ENCODE assay signal across 1 mouse cellular context in the genomic region with DNA sequence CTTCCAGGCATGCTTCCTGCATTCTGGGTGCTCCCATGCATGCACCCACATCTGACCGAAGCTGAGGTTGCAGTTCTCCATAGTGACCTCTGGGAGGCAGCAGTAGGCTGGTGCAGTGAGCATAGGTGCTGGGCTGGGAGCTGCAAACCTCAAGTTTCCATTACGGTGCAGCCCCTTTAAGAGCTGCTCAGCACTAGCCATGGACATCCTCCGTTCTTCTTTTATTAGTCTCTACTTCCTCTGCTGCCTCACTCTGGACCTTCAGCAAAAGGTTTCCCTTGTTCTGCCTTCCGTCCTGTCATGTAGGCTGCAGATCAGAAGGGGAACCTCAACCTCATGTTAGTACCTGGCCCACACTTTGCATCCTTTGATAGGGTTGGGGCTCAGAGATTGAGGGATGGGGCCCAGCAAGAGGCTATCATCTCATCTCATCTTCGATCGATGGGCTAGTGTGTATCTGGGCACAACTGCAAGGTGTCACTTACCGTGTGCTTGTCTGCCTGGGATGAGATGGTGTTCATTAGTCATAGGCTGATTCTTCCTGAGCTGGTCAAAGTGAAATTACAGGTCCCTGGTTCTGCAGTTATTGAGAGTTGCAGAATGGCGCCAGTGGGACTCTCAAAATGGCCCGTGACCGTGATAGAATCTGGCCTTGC.
TF ChIP-seq lines count a peak whose summit lies in the region.

No protein-coding gene starts in this region.

TF ChIP-seq in CH12.LX, 34 proteins besides CTCF, POLR2A, EP300 and RAD21 (continued from another document):
- TF ChIP-seq ELF1 (IDR thresholded peaks at IDR 0.05; ENCODE audit: low read depth, low read length) (peak; percentile 53), JUND (conservative IDR thresholded peaks at IDR 0.05; ENCODE audit: low read depth, low read length) (0 out of 2 replicates have a peak, but pooled peaks have one; percentile 15), MYC (IDR thresholded peaks at IDR 0.05; ENCODE audit: low read depth, low read length) (peak; percentile 70; the same call in 1 of the 2 replicates), NELFE (IDR thresholded peaks at IDR 0.05; ENCODE audit: low read depth, low read length) (peak; percentile 75), KAT2A (IDR thresholded peaks at IDR 0.05; ENCODE audit: insufficient replicate concordance, low read length) (no peak), BHLHE40 (IDR thresholded peaks at IDR 0.05; ENCODE audit: low read depth, low read length) (peak; percentile 43; the same call in 1 of the 2 replicates), CHD2 (IDR thresholded peaks at IDR 0.05; ENCODE audit: low read length) (no peak), UBTF (IDR thresholded peaks at IDR 0.05; ENCODE audit: low read depth, low read length) (no peak), NRF1 (IDR thresholded peaks at IDR 0.05; ENCODE audit: low read depth, low read length) (peak; percentile 40; the same call in 1 of the 2 replicates), ZNF384 (IDR thresholded peaks at IDR 0.05; ENCODE audit: low read depth, low read length) (no peak), ZKSCAN1 (IDR thresholded peaks at IDR 0.05; ENCODE audit: borderline replicate concordance, low read depth, low read length) (no peak), PAX5 (IDR thresholded peaks at IDR 0.05; ENCODE audit: low read length) (no peak), ZMIZ1 (IDR thresholded peaks at IDR 0.05; ENCODE audit: low read depth, low read length) (no peak), SIN3A (IDR thresholded peaks at IDR 0.05; ENCODE audit: low read length) (peak; percentile 68), TCF12 (IDR thresholded peaks at IDR 0.05; ENCODE audit: low read depth, low read length) (peak; percentile 47; the same call in 1 of the 2 replicates), MAFK (IDR thresholded peaks at IDR 0.05; ENCODE audit: insufficient replicate concordance, low read length) (peak; percentile 70; the same call in 1 of the 2 replicates), USF2 (conservative IDR thresholded peaks at IDR 0.05; ENCODE audit: low read depth, low read length) (no peak), ZC3H11A (IDR thresholded peaks at IDR 0.05; ENCODE audit: low read depth, low read length) (peak; percentile 45; the same call in 1 of the 2 replicates), GABPA (IDR thresholded peaks at IDR 0.05; ENCODE audit: insufficient replicate concordance, low read depth, low read length) (no peak), E2F4 (IDR thresholded peaks at IDR 0.05; ENCODE audit: insufficient replicate concordance, low read depth, low read length) (no peak), POLR2AphosphoS2 (IDR thresholded peaks at IDR 0.05; ENCODE audit: low read depth, low read length) (no peak), USF1 (IDR thresholded peaks at IDR 0.05; ENCODE audit: low read depth, low read length) (no peak), TBP (conservative IDR thresholded peaks at IDR 0.05; ENCODE audit: low read depth, low read length) (no peak), JUN (IDR thresholded peaks at IDR 0.05; ENCODE audit: insufficient read depth, low read depth, low read length) (0 out of 2 replicates have a peak, but pooled peaks have one; percentile 11), HCFC1 (IDR thresholded peaks at IDR 0.05; ENCODE audit: low read depth, low read length) (peak; percentile 56), MXI1 (IDR thresholded peaks at IDR 0.05; ENCODE audit: low read depth, low read length) (peak; percentile 68), SMC3 (IDR thresholded peaks at IDR 0.05; ENCODE audit: low read depth, low read length) (peak; percentile 90), CHD1 (IDR thresholded peaks at IDR 0.05; ENCODE audit: low read depth, low read length) (no peak), MAZ (IDR thresholded peaks at IDR 0.05; ENCODE audit: low read depth, low read length) (peak; percentile 78), MEF2A (IDR thresholded peaks at IDR 0.05; ENCODE audit: borderline replicate concordance, low read depth, low read length) (peak; percentile 80; the same call in 1 of the 2 replicates), RCOR1 (conservative IDR thresholded peaks at IDR 0.05; ENCODE audit: low read depth, low read length) (0 out of 2 replicates have a peak, but pooled peaks have one; percentile 49), MAX (IDR thresholded peaks at IDR 0.05; ENCODE audit: low read length) (peak; percentile 61; the same call in 1 of the 2 replicates)
